Comparison of ENCODE assay signal across 8 mouse cellular contexts in the genomic region with DNA sequence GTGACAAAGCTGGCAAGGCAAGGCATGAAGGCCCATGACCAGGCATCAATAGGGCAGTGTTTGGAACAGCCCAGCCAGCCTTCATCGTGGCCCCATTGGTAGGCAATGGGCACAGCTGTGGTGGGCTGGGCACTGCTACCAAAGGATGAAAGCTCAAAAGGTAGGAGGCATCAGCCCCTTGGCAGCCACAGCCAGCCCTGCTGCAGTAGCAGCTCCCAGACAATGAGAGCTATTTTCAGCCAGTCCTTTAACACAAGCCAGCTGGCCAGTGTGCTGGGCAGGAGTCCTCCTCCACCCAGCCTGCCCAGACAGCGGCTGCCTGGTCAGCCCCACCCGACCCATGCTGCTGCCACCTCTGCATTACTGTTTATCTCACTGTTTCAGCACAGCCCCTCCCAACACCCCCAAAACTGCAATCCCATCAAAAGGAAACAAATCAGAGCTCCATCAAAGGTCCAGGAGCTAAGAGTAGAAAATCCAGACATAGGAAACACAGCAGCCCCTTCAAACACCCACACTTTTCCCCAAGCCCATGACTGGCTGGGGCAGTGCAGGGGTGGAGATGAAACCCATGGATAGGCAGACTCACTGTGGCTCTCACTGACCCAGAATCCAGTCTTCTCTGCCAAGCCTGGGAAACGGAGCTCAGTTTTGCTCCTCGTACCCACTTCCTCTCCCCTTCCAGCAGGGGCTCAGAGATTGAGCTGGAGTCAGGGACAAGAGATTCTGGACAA. TPM values are rescaled to one million over a fixed set of nuclear protein-coding genes. Genes with fewer than 3 reads are reported as not detected.
DNase-seq lines count a peak whose midpoint lies in the region; ATAC-seq and TF ChIP-seq lines count a peak whose summit lies in the region.

No protein-coding gene starts in this region.

- intact Hi-C loops in heart, postnatal 25 days (cut with DNase I), result loop anchor here (1.0 kb wide), 1 partner anchor 26 kb away; no protein-coding TSS in a partner anchor

- H3K27ac ChIP-seq in forebrain, embryonic 16.5 days (ENCODE audit: low read length), result peak overlapping the region; percentile 56

- peak; percentile 89 for ATAC-seq in forebrain, embryonic 16.5 days
- ATAC-seq in megakaryocyte progenitor cell, adult 5-6 weeks (replicated peaks; ENCODE audit: poor library complexity), result no peak
- no peak for ATAC-seq in inflammation-experienced regulatory T-cells, adult 6 months

- H3K79me2 ChIP-seq in myocyte (ENCODE audit: control insufficient read depth, insufficient read depth), result peaks cover 81% of the 10 kb centered on the region

- no peak overlapping the region for H3K4me3 ChIP-seq in lung, adult 2 months (replicated peaks; ENCODE audit: extremely low read depth, low read depth, low read length)
- H3K4me3 ChIP-seq in forebrain, embryonic 16.5 days (replicated peaks; ENCODE audit: low read length), result no peak overlapping the region
- H3K4me3 ChIP-seq in myocyte, result peak overlapping the region; percentile 5

- no peaks in the 10 kb centered on the region for H3K27me3 ChIP-seq in forebrain, embryonic 16.5 days (replicated peaks; ENCODE audit: control insufficient read depth, insufficient read depth, low read length)
- no peaks in the 10 kb centered on the region for H3K27me3 ChIP-seq in myocyte (ENCODE audit: control insufficient read depth, insufficient read depth, insufficient read length)

- no peak overlapping the region for H3K4me2 ChIP-seq in forebrain, embryonic 16.5 days (ENCODE audit: low read length)
- H3K4me2 ChIP-seq in myocyte (ENCODE audit: low read depth), result peak overlapping the region; percentile 79

- no peak for TF ChIP-seq CTCF in lung, adult 2 months (IDR thresholded peaks at IDR 0.05; ENCODE audit: insufficient read depth, low read length)

- WGBS in lung, adult 2 months, result 14% methylated on average over 5 of the region's 5 CpGs
- WGBS in forebrain, embryonic 16.5 days, result 37% methylated on average over 5 of the region's 5 CpGs

- 0 out of 2 replicates have a peak overlapping the region, but pooled peaks have one; percentile 8 for H3K9ac ChIP-seq in forebrain, embryonic 16.5 days (replicated peaks; ENCODE audit: low read depth, low read length)

- peaks cover 39% of the 10 kb centered on the region for H3K4me1 ChIP-seq in lung, adult 2 months (ENCODE audit: control insufficient read depth, insufficient read depth, low read length)
- peaks cover 12% of the 10 kb centered on the region for H3K4me1 ChIP-seq in forebrain, embryonic 16.5 days (replicated peaks; ENCODE audit: control insufficient read depth, insufficient read depth, low read length)

- H3ac ChIP-seq in myocyte (ENCODE audit: control insufficient read depth, insufficient read length), result no peak overlapping the region

- no peaks in the 10 kb centered on the region for H3K9me3 ChIP-seq in forebrain, embryonic 16.5 days (ENCODE audit: control insufficient read depth, low read length)

- H3K36me3 ChIP-seq in forebrain, embryonic 16.5 days (ENCODE audit: control insufficient read depth, insufficient read depth), result no peaks in the 10 kb centered on the region
- H3K36me3 ChIP-seq in myocyte (ENCODE audit: control insufficient read depth, insufficient read depth), result no peaks in the 10 kb centered on the region

- peak; percentile 48 to 63 for DNase-seq in lung, adult 18-20 months
- no peak for DNase-seq in lung, adult 2 months
- peak; percentile 72 for DNase-seq in heart, postnatal 25 days (ENCODE audit: low spot score)
- peak; percentile 28 to 84 for DNase-seq in left cerebral cortex, adult 8-10 months (ENCODE audit: low spot score in 2 of 2)

- no peak for TF ChIP-seq POLR2A in lung, adult 2 months (IDR thresholded peaks at IDR 0.05; ENCODE audit: borderline replicate concordance, extremely low read depth, low read depth, low read length)
- TF ChIP-seq POLR2A in myocyte (IDR thresholded peaks at IDR 0.05; ENCODE audit: insufficient read length, low read depth), result peak; percentile 45

TF ChIP-seq in myocyte, 11 proteins besides CTCF, POLR2A, EP300 and RAD21:
- TF ChIP-seq MYOG (IDR thresholded peaks at IDR 0.05; ENCODE audit: control insufficient read depth in 1 of 3, insufficient read depth in 1 of 3, insufficient read length in 2 of 3, low read depth in 2 of 3) (peak; percentile 75 to 95 (median 83)), USF1 (IDR thresholded peaks at IDR 0.05; ENCODE audit: low read depth) (no peak), MAX (IDR thresholded peaks at IDR 0.05; ENCODE audit: low read depth) (peak; percentile 5), TCF12 (IDR thresholded peaks at IDR 0.05; ENCODE audit: insufficient read depth, poor library complexity, severe bottlenecking) (peak; percentile 63), POLR2AphosphoS2 (IDR thresholded peaks at IDR 0.05; ENCODE audit: insufficient read length, low read depth) (peak; percentile 74), SRF (IDR thresholded peaks at IDR 0.05; ENCODE audit: control insufficient read depth, insufficient read length, low read depth) (peak; percentile 53), TCF3 (IDR thresholded peaks at IDR 0.05; ENCODE audit: insufficient read length, low read depth) (peak; percentile 73), MYOD1 (IDR thresholded peaks at IDR 0.05; ENCODE audit: control insufficient read depth in 1 of 3, insufficient read length in 2 of 3, low read depth in 2 of 3) (peak in 2 of 3 experiments; percentile 81 to 93), CEBPB (IDR thresholded peaks at IDR 0.05; ENCODE audit: insufficient read depth, poor library complexity, severe bottlenecking) (no peak), E2F4 (IDR thresholded peaks at IDR 0.05; ENCODE audit: insufficient read depth) (no peak)

RNA-seq across cellular contexts. Expression of gene Fmnl3, which starts 26.7 kb away (rescaled TPM):
- polyA plus RNA-seq in lung, adult 2 months (2012; rRNA removed), result 53.4 and 58.9 TPM in 2 replicates
- polyA plus RNA-seq in forebrain, embryonic 16.5 days (2015; fragmentation: Nextera tagmentation; extraction: Ambion mirVana), result 8.7 and 10.3 TPM in 2 replicates
- 10 to 100 TPM; 20.1 to 21.1 TPM for total RNA-seq in heart, postnatal 25 days (2021)
- total RNA-seq in left cerebral cortex, adult 8-10 months (2022), result 10 to 100 TPM; 10.7 to 14.2 (median 12.7) TPM
- polyA plus RNA-seq in myocyte (2012; fragmentation: generic; extraction: Trizol), result 62.6 TPM
- total RNA-seq in megakaryocyte progenitor cell, adult 5-6 weeks (2015), result 11.4 and 11.5 TPM in 2 replicates
- total RNA-seq in megakaryocyte progenitor cell, adult 5-6 weeks (2017), result 17.2 and 21.2 TPM in 2 replicates
- 10 to 100 TPM in 1 of 3 experiments, 1 to 10 TPM in 2; 5.5 to 13.4 (median 9.2) TPM for polyA plus RNA-seq in inflammation-experienced regulatory T-cells, adult 6 months (2017; shearing (Covaris generic))

RNA-seq across cellular contexts. Expression of gene Fam186b, which starts 47.9 kb away (rescaled TPM):
- 0.05 TPM in 1 of 2 replicates, not detected in the other for polyA plus RNA-seq in lung, adult 2 months (2012; rRNA removed)
- 0.42 and 0.50 TPM in 2 replicates for polyA plus RNA-seq in forebrain, embryonic 16.5 days (2015; fragmentation: Nextera tagmentation; extraction: Ambion mirVana)
- not detected for total RNA-seq in heart, postnatal 25 days (2021)
- 1 to 10 TPM in 3 of 4 experiments, under 1 TPM in 1; 0.58 to 2.1 (median 1.1) TPM for total RNA-seq in left cerebral cortex, adult 8-10 months (2022)
- 0.06 TPM for polyA plus RNA-seq in myocyte (2012; fragmentation: generic; extraction: Trizol)
- not detected in 2 replicates for total RNA-seq in megakaryocyte progenitor cell, adult 5-6 weeks (2015)
- not detected in 2 replicates for total RNA-seq in megakaryocyte progenitor cell, adult 5-6 weeks (2017)
- polyA plus RNA-seq in inflammation-experienced regulatory T-cells, adult 6 months (2017; shearing (Covaris generic)), result under 1 TPM in 2 of 3 experiments, not detected in 1; 0.29 to 0.48 TPM

RNA-seq across cellular contexts. Expression of gene Prpf40b, which starts 48.7 kb away (rescaled TPM):
- 68.1 and 76.5 TPM in 2 replicates for polyA plus RNA-seq in lung, adult 2 months (2012; rRNA removed)
- polyA plus RNA-seq in forebrain, embryonic 16.5 days (2015; fragmentation: Nextera tagmentation; extraction: Ambion mirVana), result 111 and 129 TPM in 2 replicates
- 10 to 100 TPM; 20.2 to 20.7 TPM for total RNA-seq in heart, postnatal 25 days (2021)
- total RNA-seq in left cerebral cortex, adult 8-10 months (2022), result 10 to 100 TPM; 87.9 to 95.7 (median 93.4) TPM
- polyA plus RNA-seq in myocyte (2012; fragmentation: generic; extraction: Trizol), result 59.7 TPM
- total RNA-seq in megakaryocyte progenitor cell, adult 5-6 weeks (2015), result 7.8 and 11.0 TPM in 2 replicates
- total RNA-seq in megakaryocyte progenitor cell, adult 5-6 weeks (2017), result 8.1 and 10.3 TPM in 2 replicates
- polyA plus RNA-seq in inflammation-experienced regulatory T-cells, adult 6 months (2017; shearing (Covaris generic)), result 10 to 100 TPM in 2 of 3 experiments, 1 to 10 TPM in 1; 1.6 to 14.9 (median 10.3) TPM

RNA-seq across cellular contexts. Expression of gene Tmbim6, which starts 49.1 kb away (rescaled TPM):
- polyA plus RNA-seq in lung, adult 2 months (2012; rRNA removed), result 1,026 and 1,059 TPM in 2 replicates
- polyA plus RNA-seq in forebrain, embryonic 16.5 days (2015; fragmentation: Nextera tagmentation; extraction: Ambion mirVana), result 273 and 295 TPM in 2 replicates
- total RNA-seq in heart, postnatal 25 days (2021), result 100 to 1,000 TPM; 207 to 215 TPM
- total RNA-seq in left cerebral cortex, adult 8-10 months (2022), result 100 to 1,000 TPM; 336 to 365 (median 345) TPM
- 691 TPM for polyA plus RNA-seq in myocyte (2012; fragmentation: generic; extraction: Trizol)
- 381 and 438 TPM in 2 replicates for total RNA-seq in megakaryocyte progenitor cell, adult 5-6 weeks (2015)
- 164 and 187 TPM in 2 replicates for total RNA-seq in megakaryocyte progenitor cell, adult 5-6 weeks (2017)
- 1,000 to 10,000 TPM; 1,026 to 1,183 (median 1,027) TPM for polyA plus RNA-seq in inflammation-experienced regulatory T-cells, adult 6 months (2017; shearing (Covaris generic))
